Mouse (Mus musculus) olfactory bulb, adult 2 months (tissue): Measurements from ENCODE around the gene Tfdp2.

ENCODE experiments used
- CTCF ChIP-seq: fragments of 200-500 bp; IDR thresholded peaks from 2 replicates; pipeline ENCODE4 v1.5.1; 2012; ENCODE audit warnings: low read depth, mild to moderate bottlenecking, low read length, moderate library complexity; ENCODE audit not compliant: insufficient read depth
- POLR2A ChIP-seq: fragments of 200-500 bp; IDR thresholded peaks from 2 replicates; pipeline ENCODE4 v1.6.1; 2012; ENCODE audit warnings: mild to moderate bottlenecking, low read depth, low read length, moderate library complexity; ENCODE audit not compliant: insufficient read depth

DNA sequence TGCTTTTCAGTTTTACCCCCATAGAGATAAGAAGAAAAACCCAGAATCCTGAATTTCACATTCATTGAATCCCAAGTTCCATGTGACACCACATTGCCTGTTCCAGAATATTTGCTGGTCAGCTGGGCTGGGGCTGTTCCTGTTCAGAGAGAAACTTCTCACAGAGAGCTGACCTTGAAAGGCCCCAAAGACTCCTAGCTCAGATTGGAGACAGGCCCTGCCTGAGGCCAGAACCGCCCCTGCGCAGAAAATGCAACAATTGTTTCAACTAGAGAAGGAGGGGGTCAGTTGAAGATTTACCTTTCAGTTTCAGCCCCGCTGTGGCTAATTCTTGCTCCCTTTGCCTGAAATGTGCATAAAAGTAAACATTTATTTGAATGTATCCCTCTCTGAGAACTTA lies 35.3 kb upstream of the Tfdp2 start:
- TF ChIP-seq POLR2A (no peak), CTCF (no peak)
